1 mouse cellular context compared by ENCODE assay signal in the genomic region with DNA sequence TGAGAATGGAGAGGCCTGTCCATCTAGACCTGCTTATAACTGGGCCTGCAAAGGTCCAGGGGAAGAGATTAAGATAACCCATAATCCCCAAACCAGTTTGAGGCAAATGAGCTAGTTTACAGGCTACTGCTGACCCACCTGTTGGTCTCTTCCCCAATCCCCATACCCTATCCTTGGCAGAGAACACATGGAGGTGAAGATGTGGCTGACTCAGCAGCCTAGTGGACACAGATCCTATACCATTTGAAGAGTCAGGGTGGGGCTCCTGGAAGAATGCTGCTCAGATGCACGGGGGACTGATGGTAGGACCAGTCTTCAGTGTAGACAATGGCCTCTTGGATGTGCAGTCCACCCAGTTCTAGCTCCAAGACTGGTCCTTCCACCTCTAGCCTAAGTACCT.
TF ChIP-seq lines count a peak whose summit lies in the region.

No protein-coding gene starts in this region.

TF ChIP-seq in MEL, 35 proteins besides CTCF, POLR2A, EP300 and RAD21:
- TF ChIP-seq USF2 (IDR thresholded peaks at IDR 0.05; ENCODE audit: borderline replicate concordance in 1 of 2, insufficient read depth in 1 of 2, low read depth in 1 of 2, low read length in 2 of 2) (no peak), MAZ (IDR thresholded peaks at IDR 0.05; ENCODE audit: low read depth, low read length) (0 out of 2 replicates have a peak, but pooled peaks have one; percentile 46), SMC3 (IDR thresholded peaks at IDR 0.05; ENCODE audit: low read depth, low read length) (peak; percentile 11; the same call in 1 of the 2 replicates), TBP (IDR thresholded peaks at IDR 0.05; ENCODE audit: low read depth, low read length) (0 out of 2 replicates have a peak, but pooled peaks have one; percentile 1), POLR2AphosphoS2 (IDR thresholded peaks at IDR 0.05; ENCODE audit: low read length) (peak; percentile 59), GABPA (IDR thresholded peaks at IDR 0.05; ENCODE audit: low read depth, low read length) (no peak), TAL1 (IDR thresholded peaks at IDR 0.05; ENCODE audit: low read length) (no peak), ZMIZ1 (IDR thresholded peaks at IDR 0.05; ENCODE audit: low read depth, low read length) (no peak), CHD2 (IDR thresholded peaks at IDR 0.05; ENCODE audit: low read length) (0 out of 2 replicates have a peak, but pooled peaks have one; percentile 8), ZKSCAN1 (IDR thresholded peaks at IDR 0.05; ENCODE audit: low read depth, low read length) (peak; percentile 16; the same call in 1 of the 2 replicates), TCF12 (IDR thresholded peaks at IDR 0.05; ENCODE audit: low read depth, low read length) (no peak), NELFE (IDR thresholded peaks at IDR 0.05; ENCODE audit: low read depth, low read length) (peak; percentile 37; the same call in 1 of the 2 replicates), NRF1 (IDR thresholded peaks at IDR 0.05; ENCODE audit: insufficient read depth, low read depth, low read length, poor library complexity, severe bottlenecking) (no peak), MAFK (IDR thresholded peaks at IDR 0.05; ENCODE audit: borderline replicate concordance, low read depth, low read length) (peak; percentile 65; the same call in 1 of the 2 replicates), HCFC1 (IDR thresholded peaks at IDR 0.05; ENCODE audit: low read depth, low read length) (no peak)
